Mouse (Mus musculus) adrenal gland, adult (tissue): ENCODE data around the gene Grrp1.
"Not testable (repeated sequence)": the region's sequence is repeated elsewhere in the genome, so short reads cannot be mapped to it uniquely, and the experiment has no call there.

Experiments
- DNase-seq, 2 experiments: peaks; one replicate each; pipeline ENCODE4 v3.0.0; 2022 to 2023; ENCODE audit warnings: low spot score in 1 of 2; ENCODE audit not compliant: inconsistent age in 2 of 2

Grrp1 gene

DNA sequence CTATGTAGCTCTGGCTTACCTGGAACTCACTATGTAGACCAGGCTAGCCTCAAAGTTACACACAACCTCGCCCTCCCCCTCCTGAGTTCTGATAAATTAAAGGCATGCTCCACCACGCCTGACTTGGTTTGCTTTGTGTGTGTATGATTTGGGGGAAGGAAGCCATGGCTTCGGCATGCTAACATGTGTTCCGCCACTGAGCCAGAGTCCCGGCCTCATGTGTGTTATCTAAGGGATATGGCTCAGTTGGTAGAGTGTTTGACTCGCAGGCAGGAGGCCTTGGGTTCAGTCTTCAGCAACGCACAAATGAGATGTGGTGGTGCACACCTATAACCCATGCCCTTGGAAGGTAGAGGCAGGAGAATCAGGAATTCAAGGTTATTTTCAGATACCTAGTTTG is 18.1 kb upstream of the Grrp1 start:
- no peak for DNase-seq

DNA sequence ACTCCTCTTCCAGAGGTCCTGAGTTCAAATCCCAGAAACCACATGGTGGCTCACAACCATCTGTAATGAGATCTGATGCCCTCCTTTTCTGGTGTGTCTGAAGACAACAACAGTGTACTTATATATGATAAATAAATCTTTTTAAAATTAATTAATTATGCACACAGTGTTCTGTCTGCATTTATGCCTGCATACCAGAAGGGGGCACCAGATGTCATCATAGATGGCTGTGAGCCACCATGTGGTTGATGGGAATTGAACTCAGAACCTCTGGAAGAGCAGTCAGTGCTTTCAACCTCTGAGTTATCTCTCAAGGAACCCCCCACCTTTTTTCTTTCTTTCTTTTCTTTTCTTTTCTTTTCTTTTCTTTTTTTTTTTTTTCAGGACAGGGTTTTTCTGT is 15.7 kb upstream of the Grrp1 start:
- not testable (repeated sequence) for DNase-seq

DNA sequence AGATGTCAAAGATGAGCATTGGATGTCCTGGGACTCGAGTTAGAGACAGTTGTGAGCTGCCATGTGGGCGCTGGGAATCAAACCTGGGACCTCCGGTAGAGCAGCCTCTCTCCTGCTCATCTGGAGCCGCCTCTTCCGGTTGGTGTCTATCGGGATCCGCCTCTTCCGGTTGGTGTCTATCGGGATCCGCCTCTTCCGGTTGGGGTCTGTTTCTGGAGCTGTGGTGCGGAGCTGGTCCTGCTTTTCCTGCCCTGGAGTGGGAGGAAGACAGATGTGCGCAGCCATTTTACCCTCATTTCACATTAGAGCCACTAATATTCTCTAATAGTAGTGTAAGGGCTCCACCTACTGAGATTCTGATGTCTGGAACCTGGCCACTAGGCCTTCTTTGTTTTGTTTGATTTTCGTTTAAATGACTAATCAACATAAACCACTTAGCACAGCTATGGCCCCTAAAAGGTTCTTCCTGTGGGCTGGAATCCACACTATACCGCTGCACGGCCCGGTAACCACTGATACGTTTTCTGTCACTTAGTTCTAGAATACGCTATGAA is 14.3 kb upstream of the Grrp1 start:
- no peak for DNase-seq

DNA sequence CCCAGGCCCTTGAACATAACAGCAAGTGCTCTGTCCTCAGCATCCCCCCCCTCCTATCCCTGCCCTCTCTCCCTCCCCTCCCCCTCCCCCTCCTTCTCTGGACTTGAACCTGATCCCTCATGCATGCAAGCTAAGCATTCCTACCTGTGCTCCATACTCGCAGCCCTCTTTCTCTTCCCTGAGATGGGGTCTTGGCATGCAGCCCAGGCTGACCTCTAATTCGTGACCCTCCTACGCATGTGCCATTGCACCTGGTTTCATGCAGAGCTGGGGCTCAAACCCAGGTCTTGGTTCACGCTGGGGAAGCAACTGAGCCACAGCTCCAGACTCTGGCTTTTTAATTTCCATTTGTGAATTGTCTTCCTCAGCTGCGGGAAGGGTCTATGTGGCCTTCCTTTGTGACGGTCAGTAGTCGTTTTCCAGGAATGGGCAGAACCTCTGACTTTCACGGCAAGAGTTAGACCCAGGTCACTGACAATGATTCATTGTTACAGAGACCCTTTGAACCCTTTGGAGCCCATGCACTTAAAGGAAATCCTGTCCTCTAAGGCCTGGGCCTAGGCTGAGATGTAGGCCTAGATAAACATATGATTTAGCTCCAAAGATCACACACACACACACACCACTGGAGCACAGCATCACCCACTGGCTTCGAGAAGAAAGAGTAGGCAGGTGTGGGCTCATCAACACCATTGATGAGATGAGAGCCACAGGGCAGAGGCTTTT is 12.1 kb upstream of the Grrp1 start:
- peak in 1 of 2 experiments; percentile 46 for DNase-seq

DNA sequence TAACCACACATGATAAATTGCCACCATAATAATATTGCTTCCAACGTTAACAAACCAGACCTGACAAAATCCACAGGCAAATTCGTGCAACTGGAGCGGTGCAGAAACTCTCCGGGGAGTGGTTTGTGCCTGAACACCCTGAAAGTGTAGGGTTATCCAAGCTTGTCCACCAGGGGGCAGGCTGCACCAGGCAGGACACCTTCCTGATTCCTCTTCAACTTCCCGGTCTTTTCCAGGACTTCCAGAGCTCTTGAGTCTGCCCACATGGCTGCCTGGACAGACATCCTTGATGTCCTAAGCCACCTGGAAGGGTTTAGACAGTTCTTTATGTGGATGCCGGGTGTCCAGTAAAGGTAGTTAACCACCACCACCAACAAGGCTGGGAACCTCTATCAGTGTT is 9.3 kb upstream of the Grrp1 start:
- peak; percentile 66 to 87 for DNase-seq

DNA sequence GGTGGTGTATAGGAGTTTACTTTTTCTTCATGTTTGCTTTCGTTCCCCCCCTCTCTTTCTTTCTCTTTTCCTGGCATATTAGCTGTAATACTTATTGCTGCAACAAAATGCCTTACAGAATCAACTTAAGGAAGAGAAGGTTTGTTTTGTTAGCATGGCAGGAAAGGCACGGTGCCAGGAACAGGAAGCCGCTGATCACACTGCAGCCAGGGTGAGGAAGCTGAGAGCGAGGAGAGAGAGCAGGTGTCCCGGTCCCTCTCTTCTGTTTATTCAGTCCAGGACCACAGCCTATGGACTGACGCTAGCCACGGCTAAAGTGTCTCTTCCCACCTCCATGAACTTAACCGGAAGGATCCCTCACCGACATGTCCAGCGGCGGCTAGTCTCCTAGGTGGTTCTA is 4.4 kb upstream of the Grrp1 start:
- DNase-seq = peak in 1 of 2 experiments; percentile 34

DNA sequence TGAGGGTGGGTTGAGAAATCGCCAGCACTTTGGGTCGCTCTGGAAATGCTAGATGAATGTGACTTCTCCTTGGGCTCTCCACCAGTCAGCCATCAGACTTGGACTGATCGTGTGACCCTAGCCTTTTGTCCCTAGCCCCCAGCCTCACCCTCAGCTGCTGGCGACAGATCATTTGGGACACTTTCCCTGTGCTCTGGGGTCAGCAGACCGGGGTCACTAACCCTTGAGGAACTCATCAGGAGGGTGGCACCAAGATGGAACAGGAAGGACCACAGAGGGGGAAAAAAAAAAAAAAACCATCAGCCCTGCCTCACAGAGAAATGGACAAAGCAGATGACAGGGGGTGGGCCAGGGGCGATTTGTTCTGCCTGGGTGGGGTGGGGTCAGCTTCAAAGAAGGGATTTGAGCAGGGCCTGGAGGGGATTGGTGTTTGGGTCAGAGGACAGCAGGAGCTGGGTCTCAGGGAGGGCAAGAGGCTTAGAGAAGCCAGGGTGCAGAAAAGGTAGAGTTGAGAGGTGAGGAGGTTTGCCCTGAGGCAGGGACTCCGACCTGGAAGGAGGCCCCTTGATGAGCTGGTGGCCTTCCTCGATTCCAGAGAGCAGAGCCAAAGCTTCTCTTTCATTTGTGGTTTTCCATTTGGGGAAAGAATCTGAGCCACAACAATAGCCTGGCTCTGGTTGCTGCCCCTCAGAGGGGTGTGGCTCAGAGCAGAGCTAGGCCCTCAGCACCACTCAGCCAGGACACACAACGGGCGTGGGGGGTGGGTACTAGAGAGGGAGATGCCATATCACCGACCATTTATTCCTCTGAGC is 3.5 kb upstream of the Grrp1 start:
- no peak for DNase-seq

DNA sequence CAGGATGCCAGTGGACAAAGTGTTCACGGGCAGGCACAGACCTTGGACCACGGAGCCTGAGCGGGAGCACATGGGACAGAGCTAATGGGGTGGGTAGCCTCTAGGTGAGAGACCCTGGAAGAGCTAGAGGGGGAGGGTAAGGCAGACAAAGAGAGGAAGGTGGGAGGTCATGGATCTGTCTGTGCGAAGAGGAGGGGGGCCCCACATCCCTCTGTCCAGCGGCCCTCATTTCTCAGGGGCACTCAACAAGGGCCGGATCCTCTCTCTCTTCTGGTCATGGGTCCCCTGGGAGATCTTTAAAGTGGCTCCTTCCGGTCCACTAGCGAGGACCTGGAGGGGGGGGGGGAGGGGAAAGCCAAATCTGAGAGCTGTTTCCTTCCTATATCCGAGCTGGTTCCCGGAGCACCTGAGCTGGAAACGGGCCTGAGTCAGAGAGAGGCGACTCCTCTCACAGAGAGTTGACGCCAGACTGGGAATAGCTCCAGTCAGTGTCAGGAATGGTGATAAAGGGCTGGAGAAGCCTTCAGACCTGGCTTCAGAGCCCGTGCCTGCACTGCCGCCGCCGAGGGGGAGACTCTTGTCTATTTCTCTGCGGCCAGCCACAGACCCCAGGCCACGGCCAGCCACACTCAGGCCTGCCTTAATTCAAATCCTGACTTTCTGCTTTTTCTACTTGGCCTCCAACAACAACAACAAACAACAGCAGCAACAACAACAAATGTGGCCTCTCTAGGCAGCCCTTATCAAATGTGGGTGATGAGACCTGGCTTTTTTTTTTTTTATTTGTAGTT is 2.7 kb upstream of the Grrp1 start:
- peak in 1 of 2 experiments; percentile 58 for DNase-seq

DNA sequence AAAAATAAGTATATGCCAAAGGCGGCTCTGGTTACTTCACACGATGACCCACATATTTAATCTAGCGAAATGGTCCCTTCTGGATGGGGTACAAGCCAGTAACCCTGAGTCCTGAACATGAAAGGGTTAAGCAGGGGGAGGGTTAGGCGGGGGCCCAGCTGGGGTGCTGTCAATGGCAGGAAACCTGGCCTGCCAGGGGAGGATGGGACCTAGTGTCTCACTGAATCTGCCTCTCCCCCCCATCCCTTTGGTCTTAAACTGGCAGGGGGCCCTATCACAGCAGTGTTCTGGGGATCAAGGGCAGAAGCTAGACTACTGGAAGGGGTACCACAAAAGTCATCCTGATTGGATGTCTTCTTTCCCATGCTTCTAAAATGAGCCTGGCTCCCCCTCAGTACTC is 1.9 kb upstream of the Grrp1 start:
- no peak for DNase-seq

DNA sequence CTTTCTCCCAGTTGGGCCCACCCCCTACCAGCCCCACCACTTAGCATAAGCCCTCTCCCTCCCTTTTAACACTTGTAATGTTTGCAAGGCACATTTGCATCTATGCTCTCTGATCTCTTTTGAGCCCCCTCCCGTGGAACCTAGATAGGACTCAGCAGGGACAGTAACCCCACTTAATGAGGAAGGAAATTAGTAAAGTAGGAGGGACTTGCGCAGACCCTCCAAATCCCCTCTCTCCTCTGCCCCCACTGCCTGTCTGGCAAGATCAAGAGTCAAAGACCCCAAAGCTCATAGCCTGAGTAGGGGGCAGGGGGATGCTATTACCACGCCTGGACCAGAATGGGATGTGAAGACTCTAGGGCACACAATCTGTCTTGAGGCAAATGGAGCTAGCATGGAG is 929 bp upstream of the Grrp1 start:
- DNase-seq = no peak

DNA sequence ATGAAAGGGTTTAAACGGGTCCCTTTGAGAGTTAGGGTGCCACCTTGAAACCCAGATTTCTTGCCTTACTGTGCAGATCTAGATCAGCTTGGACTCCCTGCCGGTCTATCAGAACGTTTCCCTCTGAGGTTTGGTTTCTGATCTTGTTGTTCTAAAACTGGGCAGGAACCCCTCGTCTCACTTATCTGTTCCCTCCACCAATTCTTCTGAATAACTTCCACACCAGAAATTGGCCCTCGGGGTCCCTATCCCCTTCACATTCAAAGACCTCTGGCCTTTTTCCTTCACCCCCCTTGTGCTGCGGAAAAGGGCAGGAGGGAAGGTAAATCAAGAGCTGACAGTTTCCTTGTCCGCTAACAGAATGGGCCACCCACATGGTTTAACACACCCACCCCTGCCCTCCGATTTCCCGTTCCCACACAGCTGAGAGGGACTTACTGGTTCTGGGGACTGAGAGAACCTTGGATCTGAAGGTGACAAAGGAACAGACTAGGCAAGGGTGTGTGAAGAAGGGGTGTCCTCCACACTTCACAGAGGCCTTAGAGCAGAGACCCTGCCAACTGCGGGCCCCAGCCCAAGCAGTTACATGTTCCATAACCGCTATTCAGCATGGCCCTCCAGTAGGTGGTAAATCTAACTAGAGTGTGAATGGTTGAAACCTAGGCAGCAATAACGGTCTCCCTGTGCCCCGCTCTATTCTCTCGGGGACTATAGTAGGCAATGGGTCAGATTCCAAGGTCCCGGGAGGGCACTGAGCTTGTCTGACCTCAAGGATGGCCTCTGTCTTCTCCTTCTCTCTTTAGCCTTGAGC is 790 bp downstream of the Grrp1 start:
- peak in 1 of 2 experiments; percentile 62 for DNase-seq

DNA sequence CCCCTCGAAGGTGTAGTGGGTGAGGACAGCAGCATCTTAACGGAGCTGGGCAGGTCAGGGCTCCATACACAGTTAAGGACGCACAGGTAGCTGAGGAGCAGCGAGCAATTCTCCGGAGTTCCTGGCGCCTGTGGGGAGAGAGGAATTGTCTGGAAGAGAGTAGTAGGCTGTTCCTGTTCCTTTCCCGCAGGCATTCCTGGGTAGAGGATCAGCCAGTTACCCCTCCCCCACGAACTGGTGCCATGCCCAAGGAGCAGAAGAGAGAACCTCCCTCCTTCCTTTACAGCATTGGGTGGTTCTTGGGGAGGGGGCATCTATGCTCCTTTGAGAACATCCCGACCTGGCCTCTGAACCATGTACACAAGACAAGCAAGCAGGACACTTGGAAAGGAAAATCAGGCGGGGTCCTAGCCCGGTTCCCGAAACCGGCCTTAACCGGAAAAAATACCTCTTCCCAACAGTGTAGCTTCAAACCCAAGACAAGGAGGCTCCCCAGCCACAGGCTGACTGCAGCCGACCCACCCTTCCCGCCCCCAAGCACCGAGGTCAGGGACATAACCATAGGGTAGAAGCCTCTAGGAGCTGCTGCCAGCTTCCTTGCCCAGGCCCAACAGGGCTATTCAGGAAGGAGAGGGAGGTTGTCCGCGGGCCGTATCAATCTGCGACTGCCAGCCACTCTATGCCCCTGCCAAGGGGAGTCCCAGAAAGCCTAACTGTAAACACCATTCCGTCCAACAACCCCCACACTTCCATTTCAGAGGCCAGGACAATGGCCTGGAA is 1.6 kb downstream of the Grrp1 start:
- no peak for DNase-seq

DNA sequence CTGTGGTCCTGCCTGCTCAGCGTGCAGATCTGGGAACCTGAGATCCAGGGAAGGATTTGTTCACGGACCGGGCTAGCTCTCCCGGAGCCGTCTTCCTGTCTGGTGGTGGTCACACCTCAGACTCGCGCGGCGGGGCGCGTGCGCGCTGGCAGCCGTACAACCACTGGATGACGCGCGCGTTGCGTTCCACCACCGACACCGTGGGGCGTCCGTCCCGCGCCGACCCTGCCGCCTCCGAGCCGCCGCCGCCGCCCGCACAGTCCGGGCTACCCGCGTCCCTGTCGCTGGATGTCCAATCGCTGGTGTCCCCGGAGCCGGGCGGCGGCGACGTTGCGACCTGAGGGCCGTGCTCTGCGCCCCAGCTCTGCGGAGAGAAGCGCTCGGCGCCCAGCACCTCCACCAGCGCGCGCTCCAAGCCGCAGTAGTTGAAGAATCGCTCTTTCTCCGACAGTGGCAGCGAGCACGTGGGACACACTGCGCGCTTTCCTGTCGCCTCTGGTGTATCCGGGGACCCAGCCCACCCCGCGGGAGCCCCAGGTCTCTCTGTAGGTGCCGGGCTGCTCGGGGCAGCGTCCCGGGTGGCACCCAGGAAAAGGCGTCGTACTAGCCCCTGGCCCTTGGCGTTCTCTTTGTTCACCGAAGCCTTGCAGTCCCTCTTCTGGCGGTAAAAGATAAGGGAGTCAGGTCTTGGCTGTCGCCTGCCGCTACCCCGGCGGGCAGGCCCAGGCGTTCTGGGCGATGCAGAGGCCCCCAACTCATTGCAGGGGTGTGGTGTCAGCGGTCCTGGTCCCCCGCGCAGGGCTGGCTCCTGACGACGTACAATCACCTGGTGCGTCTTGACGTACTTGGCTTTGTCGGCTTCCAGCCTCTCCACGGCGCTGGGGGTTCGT is 2.4 kb downstream of the Grrp1 start:
- DNase-seq = peak in 1 of 2 experiments; percentile 62

DNA sequence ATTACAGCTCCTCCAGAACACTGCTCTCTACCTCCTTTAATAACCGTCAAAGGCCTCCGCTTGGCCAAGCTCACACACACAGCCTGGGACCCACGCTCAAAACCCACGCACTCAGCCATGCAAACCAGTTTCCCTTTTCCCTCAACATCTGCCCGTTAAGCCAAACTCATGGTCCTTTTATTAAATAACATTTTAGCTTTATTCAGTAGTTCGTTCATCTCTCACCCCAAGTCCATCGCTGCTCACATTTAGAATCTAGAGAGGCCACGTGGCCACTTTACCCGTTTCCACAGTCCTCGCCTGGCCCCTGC is 3.0 kb downstream of the Grrp1 start:
- DNase-seq = no peak

DNA sequence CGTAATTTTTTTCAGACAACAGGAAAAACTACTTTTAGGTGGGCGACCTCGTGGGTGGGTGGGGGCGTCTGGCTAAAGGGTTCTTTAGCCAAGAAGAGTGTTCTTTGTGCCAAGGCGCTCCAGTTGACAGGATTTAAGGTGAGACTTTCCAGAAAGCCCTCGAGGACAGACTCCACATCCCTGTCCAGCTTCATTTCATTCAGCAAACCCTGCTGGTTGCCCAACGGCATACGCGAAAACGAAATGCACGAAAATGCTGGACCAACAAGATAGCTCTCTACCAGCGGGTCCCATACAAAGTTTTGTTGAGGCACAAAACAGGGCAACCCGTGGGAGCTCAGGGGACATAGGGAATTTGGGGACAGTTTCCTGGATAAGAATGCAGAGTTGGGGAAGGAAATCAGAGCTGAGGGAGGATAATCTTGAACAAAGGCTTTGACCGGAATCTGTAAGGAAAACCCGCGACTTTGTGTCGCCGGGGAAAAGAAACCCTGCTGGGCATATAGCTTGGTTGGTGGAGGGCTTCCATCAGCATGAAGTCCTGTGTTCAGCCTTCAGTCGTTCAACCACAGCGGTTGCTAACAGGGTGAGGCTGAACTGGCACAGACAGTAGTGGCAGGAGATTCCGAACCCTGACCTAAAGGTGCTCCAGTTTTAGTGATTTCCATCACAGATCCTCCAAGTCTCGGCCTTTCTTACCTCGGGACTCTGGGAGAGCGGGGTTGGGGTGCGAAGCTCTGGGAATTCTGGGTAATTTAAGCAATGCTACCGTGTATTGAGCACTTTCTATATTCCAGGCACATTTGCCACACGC is 3.6 kb downstream of the Grrp1 start:
- no peak for DNase-seq

DNA sequence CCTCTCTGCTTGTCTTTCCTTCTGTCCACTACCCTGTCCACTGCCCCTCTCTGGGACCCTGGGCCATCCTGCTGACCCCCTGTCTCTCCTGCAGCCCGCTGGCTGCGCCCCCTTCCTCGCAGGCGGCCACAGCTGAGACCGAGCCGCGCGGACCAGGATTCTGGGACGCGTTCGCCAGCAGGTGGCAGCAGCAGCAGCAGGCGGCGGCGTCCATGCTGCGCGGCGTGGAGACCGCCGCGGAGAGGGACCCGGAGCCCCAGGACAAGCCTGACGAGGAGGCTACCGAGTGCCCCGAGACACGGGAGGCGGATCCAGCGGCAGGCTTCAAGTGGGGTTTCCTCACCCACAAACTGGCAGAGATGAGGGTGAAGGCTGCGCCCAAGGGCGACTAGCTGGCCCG is 4.3 kb downstream of the Grrp1 start:
- peak; percentile 67 to 87 for DNase-seq

DNA sequence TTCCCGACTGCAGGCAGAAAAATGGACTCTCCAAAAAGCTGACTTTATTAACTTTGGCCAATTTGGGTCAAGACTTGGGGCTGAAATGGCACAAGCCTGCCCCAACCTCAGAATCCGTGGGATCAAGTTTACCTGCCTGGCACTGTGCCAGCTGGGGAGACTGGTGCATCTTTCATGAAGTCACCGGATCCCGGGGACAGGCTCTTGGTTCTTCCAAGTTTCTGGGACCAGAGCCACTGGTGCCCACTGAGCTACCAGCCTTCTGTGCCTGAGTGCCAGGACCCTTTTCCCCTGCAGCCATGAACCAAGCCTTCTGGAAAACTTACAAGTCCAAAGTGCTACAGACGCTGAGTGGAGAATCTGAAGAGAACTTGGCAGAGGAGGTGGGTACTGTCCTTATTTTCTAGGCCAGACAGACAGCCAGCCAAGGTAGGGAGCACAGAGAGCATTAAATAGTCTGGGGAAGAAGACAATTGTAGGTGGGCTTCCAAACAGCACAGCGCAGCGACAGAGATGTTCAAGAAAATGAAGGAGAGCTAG is 7.1 kb downstream of the Grrp1 start, which contains the start of gene Gm30191:
TSS of gene Gm30191 (plus strand) at position 217 of the 540 bp plus-strand sequence.
- no peak for DNase-seq

DNA sequence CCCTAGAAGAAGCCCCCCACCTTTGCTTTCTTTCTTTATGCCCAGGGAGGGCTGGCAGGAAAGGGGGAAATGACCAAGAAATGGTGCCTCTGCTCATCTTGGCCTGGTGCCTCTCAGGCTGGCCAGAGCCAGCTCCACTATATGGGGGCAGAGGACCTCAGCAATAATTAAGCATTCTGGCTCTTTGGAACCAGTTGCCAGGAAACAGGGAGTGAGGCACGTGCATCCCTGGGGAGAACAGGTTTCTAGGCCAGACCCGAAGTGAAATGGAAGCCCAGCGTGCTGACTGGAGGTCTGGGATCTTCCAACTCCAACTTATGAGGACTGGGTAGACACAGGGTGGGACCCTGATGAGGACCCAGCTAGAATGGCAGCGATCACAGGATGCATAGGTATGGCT is 7.7 kb downstream of the Grrp1 start:
- DNase-seq = no peak
